Mouse (Mus musculus): ENCODE results near the gene Gpatch8. TPM values are rescaled to one million over a fixed set of nuclear protein-coding genes. Genes with fewer than 3 reads are reported as not detected.

Gene Gpatch8
- polyA plus RNA-seq, 1 experiment from 2014 or later, result 32.6 TPM

- Histone ChIP-seq H3K27ac (ENCODE audit: low read depth, low read length) (no peak overlapping the region), H3K4me2 (ENCODE audit: low read length) (no peak overlapping the region), H3K9me3 (replicated peaks; ENCODE audit: control insufficient read depth, low read length) (no peaks in the 10 kb centered on the region), H3K9ac (ENCODE audit: low read length) (no peak overlapping the region), H3K4me3 (ENCODE audit: low read depth, low read length) (no peak overlapping the region), H3K27me3 (replicated peaks; ENCODE audit: control insufficient read depth, insufficient read depth, low read length) (no peaks in the 10 kb centered on the region), H3K4me1 (ENCODE audit: control insufficient read depth, insufficient read depth, low read length) (peaks cover 7% of the 10 kb centered on the region), H3K36me3 (ENCODE audit: control insufficient read depth, insufficient read depth, low read length) (peaks cover 38% of the 10 kb centered on the region)
- ATAC-seq (no peak), DNase-seq (ENCODE audit: low spot score) (no peak)
- 63% methylated on average over 15 of the region's 16 CpGs for WGBS
These were observed 123.9 kb downstream of the Gpatch8 start for GRCm38 (mm10) chr11:102432115-102432843.

GRCm38 (mm10) chr11:102431728-102432114, 124.5 kb downstream of the Gpatch8 start:
- no peak for ATAC-seq
- Histone ChIP-seq H3K36me3 (ENCODE audit: control insufficient read depth, insufficient read depth, low read length) (peaks cover 32% of the 10 kb centered on the region), H3K4me3 (ENCODE audit: low read depth, low read length) (no peak overlapping the region), H3K27me3 (replicated peaks; ENCODE audit: control insufficient read depth, insufficient read depth, low read length) (no peaks in the 10 kb centered on the region), H3K4me2 (ENCODE audit: low read length) (no peak overlapping the region), H3K4me1 (ENCODE audit: control insufficient read depth, insufficient read depth, low read length) (0 out of 2 replicates have a peak, but pooled peaks cover 3% of the 10 kb centered on the region), H3K27ac (ENCODE audit: low read depth, low read length) (no peak overlapping the region), H3K9me3 (replicated peaks; ENCODE audit: control insufficient read depth, low read length) (no peaks in the 10 kb centered on the region), H3K9ac (ENCODE audit: low read length) (no peak overlapping the region)
- 80% methylated on average over 3 of the region's 3 CpGs for WGBS
- DNase-seq (ENCODE audit: low spot score), result no peak

DNA sequence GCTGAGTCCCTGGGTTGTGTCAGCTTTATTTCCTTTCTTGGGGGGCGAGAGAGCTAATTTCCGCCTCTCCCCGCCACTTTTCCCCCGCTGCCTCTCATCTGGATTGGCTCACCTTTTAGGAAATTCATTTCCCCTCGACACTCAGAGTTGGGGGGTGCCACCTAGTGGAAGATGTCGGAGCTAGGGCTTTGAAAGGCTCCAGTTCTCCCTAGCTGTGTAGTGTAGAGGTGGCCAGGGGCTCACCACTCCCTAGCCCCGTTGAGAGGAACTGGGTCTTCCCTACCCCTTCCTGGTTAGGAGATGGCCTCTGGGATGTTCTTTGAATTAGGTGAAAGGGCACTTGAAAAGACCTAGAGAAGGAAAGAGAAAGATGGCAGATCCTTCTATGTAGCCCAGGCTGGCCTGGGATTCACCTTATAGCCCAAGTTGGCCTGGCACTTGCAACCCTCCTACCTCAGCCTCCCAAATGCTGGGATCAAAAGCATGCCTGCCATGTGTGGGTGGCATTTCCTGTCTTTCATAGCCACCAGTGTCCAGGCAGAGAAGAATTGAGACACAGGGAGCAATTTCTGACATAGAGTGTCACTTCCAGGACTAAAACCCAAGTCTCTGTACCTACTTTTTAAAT, 125.1 kb downstream of the Gpatch8 start:
- H3K27ac ChIP-seq (ENCODE audit: low read depth, low read length), result peak overlapping the region; percentile 69
- 0 out of 2 replicates have a peak, but pooled peaks cover 3% of the 10 kb centered on the region for H3K4me1 ChIP-seq (ENCODE audit: control insufficient read depth, insufficient read depth, low read length)
- peak overlapping the region; percentile 64 for H3K9ac ChIP-seq (ENCODE audit: low read length)
- H3K27me3 ChIP-seq (replicated peaks; ENCODE audit: control insufficient read depth, insufficient read depth, low read length), result no peaks in the 10 kb centered on the region
- no peaks in the 10 kb centered on the region for H3K9me3 ChIP-seq (replicated peaks; ENCODE audit: control insufficient read depth, low read length)
- DNase-seq (ENCODE audit: low spot score) (peak; percentile 92), ATAC-seq (peak; percentile 51)
- WGBS, result under 1% methylated on average over 7 of the region's 7 CpGs
- H3K36me3 ChIP-seq (ENCODE audit: control insufficient read depth, insufficient read depth, low read length), result peaks cover 27% of the 10 kb centered on the region
- peak overlapping the region; percentile 55 for H3K4me3 ChIP-seq (ENCODE audit: low read depth, low read length)
- peak overlapping the region; percentile 100 for H3K4me2 ChIP-seq (ENCODE audit: low read length)

DNA sequence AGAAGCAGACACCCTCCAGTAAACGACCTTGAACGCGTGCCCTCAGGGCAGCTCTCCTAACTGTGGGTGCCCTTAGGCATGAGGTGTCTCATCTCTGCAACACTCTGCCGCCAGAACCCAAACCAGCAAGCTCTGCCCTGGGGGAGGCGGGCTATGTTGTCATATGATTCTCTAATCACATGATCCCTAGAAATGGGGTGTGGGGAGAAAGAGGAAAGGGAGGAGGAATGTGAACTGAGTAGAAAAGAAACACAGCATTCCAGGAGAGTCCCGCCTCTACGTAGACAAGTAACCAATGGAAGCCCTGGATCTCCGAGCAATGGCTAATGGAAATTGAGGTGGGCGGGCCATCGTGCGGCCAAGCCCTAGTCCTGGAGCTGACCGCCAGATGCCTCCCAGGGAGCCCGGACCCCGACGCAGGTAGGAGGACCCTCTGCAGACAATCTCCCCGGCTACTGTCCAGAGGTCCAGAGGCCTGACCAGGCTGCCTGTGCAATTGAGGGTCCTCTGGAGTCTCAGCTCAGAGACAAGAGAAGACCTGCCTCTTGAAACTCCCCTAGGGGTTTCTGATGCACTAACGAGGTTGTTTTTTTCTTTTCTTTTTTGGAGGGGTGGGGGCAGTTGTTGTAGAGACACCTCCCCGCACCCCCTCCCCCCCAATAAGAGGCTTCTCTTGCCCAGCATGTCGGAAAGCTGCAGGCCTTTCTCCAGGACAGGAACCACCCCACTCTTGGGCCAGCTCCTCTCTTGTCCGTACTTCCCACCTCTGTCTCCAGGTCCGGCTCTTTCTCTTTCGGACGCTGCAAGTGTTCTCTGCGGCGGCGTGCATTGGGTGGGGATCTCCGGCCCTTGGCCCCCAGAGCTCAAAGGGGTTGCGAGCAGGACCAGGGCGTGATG, 125.8 kb downstream of the Gpatch8 start, which contains the start of gene Grn:
Gene Grn (plus strand): TSS at position 195 of the 897 bp plus-strand sequence.
- under 1% methylated on average over 29 of the region's 29 CpGs for WGBS
- Histone ChIP-seq H3K4me3 (ENCODE audit: low read depth, low read length) (peak within 1 kb of the TSS; percentile 55), H3K27me3 (replicated peaks; ENCODE audit: control insufficient read depth, insufficient read depth, low read length) (no peaks in the 10 kb centered on the region), H3K27ac (ENCODE audit: low read depth, low read length) (peak within 1 kb of the TSS; percentile 69), H3K36me3 (ENCODE audit: control insufficient read depth, insufficient read depth, low read length) (peaks cover 19% of the 10 kb centered on the region), H3K4me2 (ENCODE audit: low read length) (peak within 1 kb of the TSS; percentile 100), H3K9ac (ENCODE audit: low read length) (peak within 1 kb of the TSS; percentile 64), H3K9me3 (replicated peaks; ENCODE audit: control insufficient read depth, low read length) (no peaks in the 10 kb centered on the region), H3K4me1 (ENCODE audit: control insufficient read depth, insufficient read depth, low read length) (0 out of 2 replicates have a peak, but pooled peaks cover 3% of the 10 kb centered on the region)
- peak; percentile 91 for ATAC-seq
- peak; percentile 97 for DNase-seq (ENCODE audit: low spot score)

DNA sequence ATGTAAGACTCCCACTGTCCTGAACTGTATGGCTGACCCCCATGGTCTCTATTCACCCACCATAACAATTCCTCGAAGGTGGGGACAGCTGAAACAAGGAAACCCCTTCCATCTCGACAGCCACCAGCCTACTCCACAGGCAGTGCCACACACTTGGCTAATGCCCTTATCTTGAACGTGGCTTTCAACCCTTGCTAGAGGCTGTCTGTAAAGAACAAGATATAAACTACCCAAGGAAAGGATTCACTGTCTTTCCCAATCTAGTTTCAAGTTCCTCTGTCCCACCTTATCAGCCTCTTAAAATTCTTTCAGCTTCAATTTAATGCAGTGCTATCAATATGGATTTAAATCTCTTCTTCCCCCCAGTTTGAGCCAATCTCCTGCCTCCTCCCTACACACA, 126.6 kb downstream of the Gpatch8 start:
- no peak for ATAC-seq
- no peaks in the 10 kb centered on the region for H3K9me3 ChIP-seq (replicated peaks; ENCODE audit: control insufficient read depth, low read length)
- peak overlapping the region; percentile 64 for H3K9ac ChIP-seq (ENCODE audit: low read length)
- H3K27me3 ChIP-seq (replicated peaks; ENCODE audit: control insufficient read depth, insufficient read depth, low read length), result no peaks in the 10 kb centered on the region
- H3K4me1 ChIP-seq (ENCODE audit: control insufficient read depth, insufficient read depth, low read length), result 0 out of 2 replicates have a peak, but pooled peaks cover 3% of the 10 kb centered on the region
- peak overlapping the region; percentile 100 for H3K4me2 ChIP-seq (ENCODE audit: low read length)
- H3K27ac ChIP-seq (ENCODE audit: low read depth, low read length), result no peak overlapping the region
- DNase-seq (ENCODE audit: low spot score), result no peak
- peaks cover 11% of the 10 kb centered on the region for H3K36me3 ChIP-seq (ENCODE audit: control insufficient read depth, insufficient read depth, low read length)
- 36% methylated on average over 3 of the region's 3 CpGs for WGBS
- H3K4me3 ChIP-seq (ENCODE audit: low read depth, low read length), result peak overlapping the region; percentile 55

DNA sequence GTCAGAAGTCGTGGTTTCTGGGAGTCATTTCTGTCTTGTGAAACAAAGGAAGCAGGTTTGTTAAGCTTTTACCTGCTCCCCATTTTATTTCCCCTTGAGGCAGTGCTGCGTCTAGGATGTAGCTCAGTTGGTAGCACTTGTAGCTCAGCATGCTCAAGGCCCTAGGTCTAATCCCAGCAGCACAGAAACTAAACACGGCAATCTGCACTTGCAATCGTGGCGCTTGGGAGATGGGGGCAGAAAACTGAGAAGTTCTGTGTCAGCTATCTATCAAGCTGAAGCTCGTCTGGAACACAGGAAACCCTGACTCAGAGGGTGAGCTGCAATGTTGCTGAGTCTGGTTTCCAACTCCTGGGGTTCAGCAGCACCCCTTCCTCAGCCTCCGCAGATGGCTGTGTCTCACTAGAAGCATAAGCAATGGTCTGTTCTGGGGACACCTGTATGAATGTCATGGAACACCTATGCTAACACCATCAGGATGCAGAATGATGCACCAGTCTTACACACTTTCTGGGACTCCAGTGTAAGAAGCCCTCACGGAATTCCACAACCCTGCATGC, 127.1 kb downstream of the Gpatch8 start:
- Histone ChIP-seq H3K4me3 (ENCODE audit: low read depth, low read length) (no peak overlapping the region), H3K27me3 (replicated peaks; ENCODE audit: control insufficient read depth, insufficient read depth, low read length) (no peaks in the 10 kb centered on the region), H3K9ac (ENCODE audit: low read length) (0 out of 2 replicates have a peak overlapping the region, but pooled peaks have one; percentile 64), H3K36me3 (ENCODE audit: control insufficient read depth, insufficient read depth, low read length) (peaks cover 8% of the 10 kb centered on the region; the same call in 1 of the 2 replicates), H3K27ac (ENCODE audit: low read depth, low read length) (no peak overlapping the region), H3K9me3 (replicated peaks; ENCODE audit: control insufficient read depth, low read length) (no peaks in the 10 kb centered on the region), H3K4me2 (ENCODE audit: low read length) (0 out of 2 replicates have a peak overlapping the region, but pooled peaks have one; percentile 100), H3K4me1 (ENCODE audit: control insufficient read depth, insufficient read depth, low read length) (0 out of 2 replicates have a peak, but pooled peaks cover 3% of the 10 kb centered on the region)
- DNase-seq (ENCODE audit: low spot score), result no peak
- WGBS, result 75% methylated on average over 8 of the region's 8 CpGs
- ATAC-seq, result no peak

Other genes starting within 250 kb of the Gpatch8 start
- gene Ubtf, start 236.7 kb downstream of the Gpatch8 start, polyA plus RNA-seq (2014; fragmentation: Nextera tagmentation; extraction: Ambion mirVana), result 74.5 and 91.0 TPM in 2 replicates
- gene Slc4a1, start 190.2 kb downstream of the Gpatch8 start, polyA plus RNA-seq (2014; fragmentation: Nextera tagmentation; extraction: Ambion mirVana), result 1.8 and 2.1 TPM in 2 replicates
- gene Rundc3a, start 163.0 kb downstream of the Gpatch8 start, polyA plus RNA-seq (2014; fragmentation: Nextera tagmentation; extraction: Ambion mirVana), result 115 and 125 TPM in 2 replicates
- gene Slc25a39, start 148.4 kb downstream of the Gpatch8 start, polyA plus RNA-seq (2014; fragmentation: Nextera tagmentation; extraction: Ambion mirVana), result 145 and 149 TPM in 2 replicates
- 28.6 and 38.8 TPM in 2 replicates for gene Grn, start 126.1 kb downstream of the Gpatch8 start, polyA plus RNA-seq (2014; fragmentation: Nextera tagmentation; extraction: Ambion mirVana)
- gene Fam171a2, start 108.7 kb downstream of the Gpatch8 start, polyA plus RNA-seq (2014; fragmentation: Nextera tagmentation; extraction: Ambion mirVana), result 26.0 and 27.8 TPM in 2 replicates
- gene Itga2b, start 86.3 kb downstream of the Gpatch8 start, polyA plus RNA-seq (2014; fragmentation: Nextera tagmentation; extraction: Ambion mirVana), result 4.3 and 5.3 TPM in 2 replicates
- 6.8 and 9.8 TPM in 2 replicates for gene Gm11627, start 23.1 kb upstream of the Gpatch8 start, polyA plus RNA-seq (2014; fragmentation: Nextera tagmentation; extraction: Ambion mirVana)
- gene Fzd2, start 48.0 kb upstream of the Gpatch8 start, polyA plus RNA-seq (2014; fragmentation: Nextera tagmentation; extraction: Ambion mirVana), result 18.6 and 19.2 TPM in 2 replicates
- gene Meioc, start 107.3 kb upstream of the Gpatch8 start, polyA plus RNA-seq (2014; fragmentation: Nextera tagmentation; extraction: Ambion mirVana), result 0.09 and 0.14 TPM in 2 replicates
- gene Ccdc43, start 141.4 kb upstream of the Gpatch8 start, polyA plus RNA-seq (2014; fragmentation: Nextera tagmentation; extraction: Ambion mirVana), result 39.4 and 42.6 TPM in 2 replicates
- 10.0 and 12.5 TPM in 2 replicates for gene Adam11, start 205.0 kb upstream of the Gpatch8 start, polyA plus RNA-seq (2014; fragmentation: Nextera tagmentation; extraction: Ambion mirVana)

All from forebrain, embryonic 14.5 days (tissue).